8 mouse cellular contexts compared by ENCODE assay signal in the genomic region with DNA sequence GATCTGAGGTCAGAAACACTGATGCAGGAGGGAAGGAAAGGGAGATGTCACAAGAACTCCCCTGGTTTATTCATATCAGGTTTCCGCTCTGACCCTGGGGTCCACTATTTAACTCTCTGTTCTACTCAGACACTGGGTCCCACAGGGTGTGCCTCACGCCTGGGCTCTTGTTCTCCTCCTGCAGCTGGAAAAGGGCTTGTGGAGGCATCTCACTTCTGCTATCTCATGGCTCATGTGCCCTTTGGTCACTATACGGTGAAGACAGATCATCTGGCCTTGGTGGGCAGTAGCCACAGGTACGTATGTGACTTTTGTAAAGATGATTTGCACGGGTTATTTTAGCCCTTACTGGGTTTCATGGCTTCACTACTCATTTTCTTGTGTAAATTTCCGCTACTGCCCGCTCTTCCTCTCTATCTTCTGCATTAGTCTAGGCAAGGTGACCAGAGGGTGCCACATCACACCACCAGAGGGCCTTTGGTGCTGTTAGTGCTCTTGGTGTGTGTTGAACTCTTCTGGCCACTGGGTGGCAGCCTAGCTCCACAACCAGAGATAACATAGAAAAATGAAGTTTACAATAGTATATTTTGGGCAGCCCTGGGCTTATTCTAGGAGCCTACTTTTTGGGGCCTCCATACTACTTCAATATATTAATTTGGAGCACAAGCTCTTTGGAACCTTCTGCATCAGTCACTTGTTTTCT. TPM values are rescaled to one million over a fixed set of nuclear protein-coding genes. Genes with fewer than 3 reads are reported as not detected.
DNase-seq lines count a peak whose midpoint lies in the region; ATAC-seq and TF ChIP-seq lines count a peak whose summit lies in the region.

No protein-coding gene starts in this region.

- H3K4me2 ChIP-seq in neural tube, embryonic 15.5 days: no peak overlapping the region

- TF ChIP-seq POLR2A in lung, adult 2 months (IDR thresholded peaks at IDR 0.05; ENCODE audit: borderline replicate concordance, extremely low read depth, low read depth, low read length): no peak

- H3K27me3 ChIP-seq in C2C12 (ENCODE audit: control insufficient read depth, insufficient read depth, insufficient read length): no peaks in the 10 kb centered on the region
- 0 out of 2 replicates have a peak, but pooled peaks cover 4% of the 10 kb centered on the region for H3K27me3 ChIP-seq in neural tube, embryonic 15.5 days (replicated peaks)

- no peaks in the 10 kb centered on the region for H3K9me3 ChIP-seq in neural tube, embryonic 15.5 days (replicated peaks)

- no peak overlapping the region for H3K4me3 ChIP-seq in C2C12 (ENCODE audit: insufficient read depth, poor library complexity, severe bottlenecking)
- H3K4me3 ChIP-seq in lung, adult 2 months (replicated peaks; ENCODE audit: extremely low read depth, low read depth, low read length): no peak overlapping the region
- H3K4me3 ChIP-seq in neural tube, embryonic 15.5 days (replicated peaks): no peak overlapping the region

- H3K79me3 ChIP-seq in C2C12 (ENCODE audit: low read depth): no peaks in the 10 kb centered on the region

- TF ChIP-seq CTCF in C2C12 (IDR thresholded peaks at IDR 0.05; ENCODE audit: control insufficient read depth, insufficient read depth, insufficient read length): peak; percentile 91
- TF ChIP-seq CTCF in lung, adult 2 months (IDR thresholded peaks at IDR 0.05; ENCODE audit: insufficient read depth, low read length): peak; percentile 93

- 66% methylated on average over 7 of the region's 7 CpGs for WGBS in lung, adult 2 months
- WGBS in neural tube, embryonic 15.5 days: 57% methylated on average over 7 of the region's 7 CpGs

- intact Hi-C loops in heart, postnatal 14 days (cut with DNase I): loop anchor here (5.0 kb wide), 1 partner anchor 1099 kb away; no protein-coding TSS in a partner anchor

- H3ac ChIP-seq in C2C12 (ENCODE audit: control insufficient read depth, insufficient read length, low read depth): no peak overlapping the region

- H3K79me2 ChIP-seq in C2C12 (ENCODE audit: control insufficient read depth, insufficient read depth): no peaks in the 10 kb centered on the region

- peak; percentile 74 for DNase-seq in R1 (ENCODE audit: low read depth, low spot score)
- DNase-seq in cerebellum, postnatal 36 days: peak; percentile 78 to 81
- DNase-seq in heart, postnatal 14 days: peak; percentile 44 to 56
- peak; percentile 63 to 67 for DNase-seq in kidney, postnatal 25 days
- peak; percentile 34 for DNase-seq in lung, adult 2 months
- peak; percentile 60 for DNase-seq in thymus, postnatal 0 days (ENCODE audit: low spot score)

- no peak overlapping the region for H3K27ac ChIP-seq in neural tube, embryonic 15.5 days (replicated peaks)

- no peak overlapping the region for H3K9ac ChIP-seq in neural tube, embryonic 15.5 days (replicated peaks)

- no peaks in the 10 kb centered on the region for H3K36me3 ChIP-seq in C2C12 (ENCODE audit: control insufficient read depth, insufficient read depth)
- H3K36me3 ChIP-seq in neural tube, embryonic 15.5 days: no peaks in the 10 kb centered on the region

- peaks cover 3% of the 10 kb centered on the region; the same call in 1 of the 2 replicates for H3K4me1 ChIP-seq in lung, adult 2 months (ENCODE audit: control insufficient read depth, insufficient read depth, low read length)
- peaks cover 30% of the 10 kb centered on the region for H3K4me1 ChIP-seq in neural tube, embryonic 15.5 days

- peak; percentile 76; the same call in 1 of the 2 replicates for ATAC-seq in neural tube, embryonic 15.5 days (ENCODE audit: low FRiP score)

TF ChIP-seq in C2C12, 6 proteins besides CTCF, POLR2A, EP300 and RAD21:
- TF ChIP-seq MAX (IDR thresholded peaks at IDR 0.05) (no peak), USF1 (IDR thresholded peaks at IDR 0.05; ENCODE audit: low read depth) (no peak), FOSL1 (IDR thresholded peaks at IDR 0.05; ENCODE audit: insufficient read depth, low read length, poor library complexity, severe bottlenecking) (no peak), MYOD1 (IDR thresholded peaks at IDR 0.05; ENCODE audit: control insufficient read depth, insufficient read length, low read depth) (no peak), CEBPB (IDR thresholded peaks at IDR 0.05; ENCODE audit: low read depth) (no peak), MYOG (IDR thresholded peaks at IDR 0.05; ENCODE audit: control insufficient read depth, extremely low read depth, insufficient read length) (no peak)

RNA-seq across cellular contexts. Expression of a gene that starts 46.4 kb away (rescaled TPM):
- polyA plus RNA-seq in C2C12 (2012; fragmentation: generic; extraction: Trizol): 2.8 TPM
- total RNA-seq in heart, postnatal 14 days (2021): 1 to 10 TPM; 1.1 to 1.5 TPM
- polyA plus RNA-seq in lung, adult 2 months (2012; rRNA removed): 5.8 and 8.0 TPM in 2 replicates
- polyA plus RNA-seq in neural tube, embryonic 15.5 days (2015; fragmentation: Nextera tagmentation; extraction: Ambion mirVana): 0.45 and 1.5 TPM in 2 replicates
- polyA plus RNA-seq in thymus, postnatal 0 days (2015; fragmentation: Nextera tagmentation; extraction: Ambion mirVana): 0.29 and 0.44 TPM in 2 replicates
